Mouse (Mus musculus) layer of hippocampus, postnatal 10 days (tissue): ENCODE measurements around the gene Batf3. TPM values are rescaled to one million over a fixed set of nuclear protein-coding genes. Genes with fewer than 3 reads are reported as not detected.

Experiments
- DNase-seq, 2 experiments: peaks; one replicate each; pipeline ENCODE4 v3.0.0; 2021; ENCODE audit warnings: low spot score in 2 of 2
- total RNA-seq, 2 experiments: library from RNA; stranded (reverse); gene quantifications; 2 replicates each; pipeline ENCODE4 v1.2.3; 2021

The Batf3 gene
- total RNA-seq, 2 experiments from 2014 or later: 0.74 to 1.4 TPM

- no peak for DNase-seq
Measured at GRCm38 (mm10) chr1:191086304-191086878, 11.3 kb upstream of the Batf3 start.

DNA sequence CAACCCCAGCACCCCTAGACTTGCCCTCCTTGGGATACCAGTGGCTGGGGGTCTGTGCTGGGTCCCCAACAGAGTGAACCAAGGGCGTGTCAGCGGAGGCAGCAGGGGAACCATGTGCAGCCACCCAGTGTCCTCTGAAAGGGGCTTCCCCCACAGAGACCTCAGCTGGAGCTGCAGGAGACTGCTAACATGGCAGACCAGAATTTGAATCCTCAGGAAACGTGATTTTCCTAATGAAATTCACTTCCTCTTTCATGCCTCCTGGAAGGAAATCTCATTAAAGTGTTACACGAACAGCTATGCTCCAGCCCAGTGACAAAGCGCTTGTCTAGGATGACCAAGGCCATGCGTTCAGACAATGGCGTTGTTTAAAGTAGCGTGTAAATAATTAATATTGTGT lies 10.7 kb upstream of the Batf3 start:
- DNase-seq: no peak

- no peak for DNase-seq
Measured at GRCm38 (mm10) chr1:191087955-191088354, 9.7 kb upstream of the Batf3 start.

DNA sequence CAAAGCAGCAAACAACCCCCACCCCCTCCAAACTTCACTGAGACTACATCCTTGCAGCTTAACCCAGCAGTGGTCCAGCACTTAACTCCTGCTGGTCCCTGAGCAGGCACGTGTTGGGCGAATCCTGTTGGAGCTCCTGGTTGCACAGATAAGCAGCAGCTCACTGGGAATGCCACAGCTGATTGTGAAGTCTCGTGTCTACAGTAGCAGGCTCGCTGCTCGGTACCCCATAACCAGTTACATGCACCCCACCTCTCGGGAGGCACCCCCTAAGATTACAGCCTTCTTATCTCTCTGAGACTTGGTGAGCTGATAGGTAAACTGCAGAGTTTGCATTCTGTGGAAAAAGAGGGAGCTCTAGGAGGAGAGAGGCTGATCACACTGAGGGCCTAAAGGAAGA lies 8.3 kb upstream of the Batf3 start:
- no peak for DNase-seq

DNA sequence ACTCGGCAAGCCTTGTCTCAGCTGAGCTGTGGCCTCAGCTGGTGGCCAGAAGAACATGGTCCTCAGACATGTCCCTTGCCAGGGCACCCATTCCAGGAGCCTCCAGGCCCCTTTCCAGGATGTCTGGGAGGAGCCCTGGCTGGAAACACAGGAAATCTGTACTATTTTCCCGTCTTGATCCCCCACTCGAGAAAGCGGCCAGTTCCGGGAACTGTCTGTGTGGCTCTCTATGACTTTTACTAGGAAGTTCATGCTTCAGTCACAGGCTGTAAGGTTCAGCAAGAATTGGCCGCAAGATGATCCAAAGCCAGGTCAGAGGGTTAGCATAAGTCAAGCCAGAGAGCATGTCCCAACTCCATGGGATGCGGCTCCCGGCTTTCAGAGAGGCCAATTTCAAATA lies 5.6 kb upstream of the Batf3 start:
- DNase-seq: no peak

- no peak for DNase-seq
Measured at GRCm38 (mm10) chr1:191093578-191093977, 4.1 kb upstream of the Batf3 start.

DNA sequence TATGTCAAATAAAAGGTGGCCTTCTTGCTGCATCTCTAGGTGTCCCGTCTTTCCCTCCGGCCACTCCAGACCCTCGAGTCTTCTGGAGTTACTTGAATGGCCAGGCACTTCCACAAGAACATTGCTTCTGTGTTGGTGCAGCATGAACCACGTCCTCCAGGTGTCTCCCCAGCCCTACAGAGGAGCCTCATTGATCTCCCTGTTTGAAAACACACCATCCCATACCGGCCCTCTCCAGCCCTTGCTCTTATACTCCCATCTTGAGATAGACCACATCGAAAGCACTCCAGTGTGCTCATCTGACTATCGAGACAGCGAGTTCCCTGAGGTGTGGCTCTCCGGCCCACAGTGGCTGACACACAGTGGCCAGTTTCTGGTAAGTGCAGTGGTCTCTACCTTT lies 2.6 kb upstream of the Batf3 start:
- DNase-seq: peak in 1 of 2 experiments; percentile 36

DNA sequence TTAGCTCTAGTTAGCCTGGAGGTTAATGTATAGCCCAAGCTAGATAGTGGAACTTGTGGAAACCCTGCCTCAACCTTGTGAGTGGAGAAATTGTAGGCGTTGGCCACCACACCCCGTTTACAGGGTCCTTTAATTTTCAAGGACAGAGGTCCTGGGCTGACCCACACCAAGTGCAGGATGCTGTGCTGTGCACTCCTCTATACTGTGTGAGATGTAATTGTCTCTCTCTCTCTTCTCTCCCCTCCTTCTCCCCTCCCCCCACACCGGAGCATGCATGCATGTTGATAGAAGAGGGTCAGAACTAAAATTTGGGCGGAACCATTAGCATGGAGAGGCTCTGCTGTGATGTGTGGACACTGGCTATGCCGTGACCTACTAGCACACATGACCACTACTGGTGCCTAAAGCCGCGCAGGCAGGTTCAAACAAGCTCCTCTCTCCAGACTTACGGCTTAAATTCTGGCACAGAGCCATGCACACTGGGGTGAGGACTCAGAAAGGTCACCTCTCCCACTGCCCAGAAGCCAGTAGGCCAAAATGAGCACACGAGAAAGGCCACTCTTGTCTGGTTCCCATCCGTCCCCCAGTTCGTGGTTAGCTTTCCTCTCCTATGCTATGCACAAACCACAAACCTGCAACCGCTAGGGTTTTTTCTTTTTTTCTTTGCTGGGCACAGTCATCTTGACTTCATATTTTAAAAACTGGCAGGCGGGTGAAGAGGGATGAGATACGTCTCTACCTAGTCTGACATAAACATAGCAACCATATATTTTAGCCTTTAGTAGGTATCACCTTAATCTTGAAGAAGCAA lies 571 bp upstream of the Batf3 start:
- no peak for DNase-seq

DNA sequence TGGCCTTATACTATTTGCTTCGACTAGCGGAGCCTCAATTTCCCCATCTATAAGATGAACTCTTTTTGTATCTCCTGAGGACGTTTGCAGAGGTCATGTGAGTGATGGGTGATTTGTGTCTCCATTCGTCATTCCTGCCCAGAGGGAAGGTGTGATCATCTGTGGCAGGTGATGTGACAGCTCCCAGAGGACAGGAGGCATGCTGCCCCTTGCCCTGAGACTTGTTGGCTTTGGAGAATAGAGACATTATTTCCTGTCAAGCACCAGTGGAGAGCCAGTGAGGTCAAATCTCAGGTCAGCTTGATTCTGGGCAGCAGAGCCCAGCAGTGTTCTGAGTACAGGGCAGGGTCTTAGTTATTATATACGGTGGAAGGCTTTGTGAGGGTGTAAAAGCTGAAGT lies 1.5 kb downstream of the Batf3 start:
- DNase-seq: no peak

GRCm38 (mm10) chr1:191099772-191100291 lies 2.2 kb downstream of the Batf3 start:
- no peak for DNase-seq

GRCm38 (mm10) chr1:191102730-191103370 lies 5.2 kb downstream of the Batf3 start:
- DNase-seq: no peak

DNA sequence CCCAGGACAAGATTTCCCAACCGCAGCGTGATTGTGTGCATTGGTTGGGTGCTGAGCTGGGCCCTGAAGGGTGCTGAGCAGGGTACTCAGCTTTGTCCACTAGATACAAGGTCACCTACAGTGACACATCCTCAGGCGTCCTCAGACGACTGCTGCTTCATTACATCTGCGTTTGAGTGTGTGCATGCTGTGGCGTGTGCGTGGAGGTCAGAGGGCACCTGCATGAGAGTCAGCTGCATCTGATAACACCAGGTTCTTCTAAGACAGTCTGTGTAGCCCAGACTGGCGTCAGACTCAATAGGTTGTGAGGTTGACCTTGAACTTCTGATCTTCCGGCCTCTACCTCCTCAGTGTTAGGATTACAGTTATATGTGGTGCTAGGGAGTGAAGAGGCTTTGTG lies 7.6 kb downstream of the Batf3 start:
- DNase-seq: no peak

GRCm38 (mm10) chr1:191107306-191107705 lies 9.7 kb downstream of the Batf3 start:
- DNase-seq: no peak

DNA sequence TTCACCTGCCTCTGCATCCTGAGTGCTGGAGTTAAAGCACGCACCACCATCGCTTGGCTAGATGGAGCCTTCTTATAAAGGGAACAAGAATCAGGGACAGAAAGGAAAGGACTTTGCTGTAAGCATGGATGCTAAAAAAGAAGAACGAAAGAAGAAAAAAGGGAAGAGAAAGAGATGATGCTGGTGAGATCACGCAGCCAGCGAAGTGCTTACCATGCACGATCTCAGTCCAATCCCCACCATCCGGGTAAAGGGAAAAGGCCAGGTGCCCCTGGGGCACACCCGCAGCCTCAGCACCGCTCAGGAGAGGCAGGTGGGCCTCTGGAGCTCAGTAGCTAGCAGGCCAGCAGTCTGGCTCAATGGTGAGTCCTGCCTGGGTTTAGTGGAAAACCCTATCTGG lies 12.3 kb downstream of the Batf3 start:
- no peak for DNase-seq

DNA sequence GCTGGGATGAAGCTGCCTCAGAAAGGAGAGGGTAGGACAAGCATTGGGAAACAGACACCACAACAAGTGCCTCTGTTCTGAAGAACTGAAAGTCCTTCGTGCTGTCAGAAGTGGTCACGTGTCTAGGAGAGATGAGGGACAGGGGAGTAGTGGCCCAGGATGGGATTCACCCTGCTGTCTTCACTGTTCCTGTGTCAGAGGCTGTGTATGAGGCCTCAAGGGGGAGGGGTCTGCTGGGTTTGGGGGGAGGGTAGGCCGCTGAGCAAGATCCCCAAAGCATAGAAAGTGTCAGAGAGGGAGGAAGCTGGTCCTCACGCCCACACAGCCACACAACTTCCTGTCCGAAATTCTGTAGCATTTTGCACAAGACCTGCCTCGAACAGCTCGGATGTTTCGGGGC lies 13.5 kb downstream of the Batf3 start:
- no peak for DNase-seq

DNA sequence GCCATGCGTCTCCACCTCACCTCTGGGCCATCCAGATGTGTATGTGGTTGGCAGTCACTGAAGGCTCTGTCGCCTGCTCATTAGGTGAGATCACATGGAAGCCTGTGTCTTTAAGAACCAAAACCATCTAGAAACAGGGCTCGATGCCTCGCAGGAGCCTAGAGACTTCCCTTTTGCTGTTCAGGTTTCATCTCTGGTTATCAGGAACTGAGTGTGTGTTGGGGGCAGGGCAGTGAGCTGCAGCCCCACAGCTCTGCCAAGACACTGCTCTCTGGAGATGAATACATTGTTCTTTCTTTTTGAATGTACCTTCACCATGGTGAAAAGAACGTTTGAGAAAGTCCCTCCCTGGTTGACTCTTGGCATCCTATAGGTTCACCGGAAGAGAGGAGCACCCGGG lies 17.2 kb downstream of the Batf3 start:
- no peak for DNase-seq

DNA sequence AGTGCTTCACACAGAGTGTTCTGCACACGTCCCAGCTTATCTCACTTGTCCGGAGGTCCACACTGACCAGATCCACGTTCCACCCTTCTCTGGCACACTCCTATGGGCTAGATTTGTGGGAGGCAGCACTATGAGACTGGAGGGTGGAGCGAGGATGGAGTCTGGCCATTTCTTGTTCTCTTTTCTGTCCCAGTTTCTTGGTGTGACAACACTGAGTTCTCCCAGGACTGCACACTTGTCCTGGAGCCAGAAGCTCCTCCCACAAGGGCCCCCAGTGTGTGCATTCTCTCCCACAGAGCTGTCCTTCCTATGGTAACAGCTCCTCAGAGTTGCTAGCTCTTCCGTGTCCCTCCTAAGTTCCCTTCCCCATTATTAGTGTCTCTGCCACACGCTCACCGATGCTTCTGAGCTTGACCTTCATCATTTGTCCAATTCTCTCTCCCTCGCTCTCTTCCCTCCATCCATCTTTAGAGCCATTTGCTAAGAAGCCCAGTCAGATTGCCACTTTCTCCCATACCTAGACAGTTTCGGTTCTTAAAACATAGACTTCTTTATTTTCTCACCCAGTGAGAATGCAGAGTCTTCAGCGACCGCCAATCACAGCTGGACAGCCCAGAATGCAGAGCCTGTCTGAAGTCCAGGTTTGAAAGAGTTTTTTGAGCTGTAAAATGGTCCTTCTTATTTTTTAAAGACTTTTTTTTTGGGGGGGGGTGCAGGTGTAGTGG lies 18.0 kb downstream of the Batf3 start:
- DNase-seq: no peak

DNA sequence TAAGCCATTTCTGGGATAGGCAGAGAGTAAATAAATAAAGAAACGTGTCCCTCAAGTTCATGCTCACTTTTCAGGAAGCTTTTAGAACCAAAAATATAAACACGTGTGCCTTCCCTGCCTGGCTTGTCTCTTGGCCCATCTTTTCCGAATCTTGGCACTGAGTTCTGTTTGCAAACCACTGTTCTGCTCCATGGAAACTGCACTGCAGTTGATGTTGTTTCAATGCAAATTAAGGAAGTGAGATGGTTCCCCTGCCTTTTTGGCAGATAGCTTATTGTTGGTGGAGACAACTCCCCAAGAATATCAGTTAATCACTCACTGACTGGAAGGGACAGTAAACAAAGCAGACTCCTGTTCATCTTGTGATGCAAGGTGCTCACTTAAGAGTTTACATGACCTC lies 25.1 kb downstream of the Batf3 start:
- no peak for DNase-seq

GRCm38 (mm10) chr1:191123696-191124095 lies 26.0 kb downstream of the Batf3 start:
- no peak for DNase-seq

DNA sequence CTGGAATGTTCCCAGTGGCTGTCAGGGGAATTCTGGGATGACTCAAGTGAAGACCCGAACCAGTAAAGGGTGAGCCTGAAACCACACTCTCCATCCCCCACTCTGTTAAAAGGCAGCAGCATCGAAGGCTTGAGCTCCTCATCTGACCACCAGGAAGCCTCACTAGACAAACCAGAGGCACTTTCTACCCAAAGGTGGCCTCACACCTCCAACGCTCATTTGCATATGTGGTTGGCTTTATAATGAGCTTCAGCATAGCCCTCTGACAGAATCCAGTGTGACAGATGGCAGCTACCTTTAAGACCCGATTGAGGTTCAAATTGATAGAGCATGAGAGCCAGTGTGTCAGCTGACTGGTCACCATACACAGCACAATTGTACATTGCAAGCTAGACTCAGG lies 26.6 kb downstream of the Batf3 start:
- DNase-seq: no peak

DNA sequence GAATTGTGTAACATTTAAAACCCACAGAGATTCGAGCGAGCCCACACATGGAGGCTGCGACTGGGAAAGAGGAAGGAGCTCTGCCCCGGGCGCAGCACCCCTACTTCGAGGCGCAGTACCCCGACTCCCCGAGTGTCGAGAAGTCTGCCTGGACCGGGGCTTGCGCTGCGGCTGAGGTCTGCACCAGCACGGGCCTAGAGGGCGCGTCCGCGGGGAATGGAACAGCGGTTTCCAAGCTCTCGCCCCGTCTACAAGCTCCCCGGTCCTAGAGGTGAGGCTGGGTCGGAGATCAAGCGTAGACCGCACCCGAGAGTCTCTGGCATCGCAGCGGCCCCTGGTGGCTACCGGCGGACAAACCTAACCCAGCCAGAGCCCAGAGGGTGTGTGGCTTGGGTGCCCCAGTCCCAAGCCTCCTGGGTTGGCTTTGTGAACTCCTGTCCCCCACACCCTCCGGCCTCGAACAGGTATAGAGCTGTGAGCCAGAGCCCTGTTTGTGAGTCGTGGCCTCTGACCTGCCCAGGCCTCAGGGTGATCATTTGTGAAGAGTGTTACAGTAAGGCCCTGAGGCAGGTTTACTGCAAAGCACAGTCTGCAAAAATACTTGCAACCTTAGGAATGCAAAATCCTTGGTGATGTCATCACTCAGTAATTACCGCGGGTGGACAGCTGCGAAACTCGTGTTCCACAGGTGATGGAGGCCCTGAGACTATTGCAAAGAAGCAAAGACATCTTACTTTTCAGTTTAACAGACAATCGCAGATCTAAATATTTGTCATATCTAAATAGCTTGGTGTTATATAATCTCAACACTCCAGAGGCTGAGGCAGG lies 28.4 kb downstream of the Batf3 start:
- peak; percentile 52 to 65 for DNase-seq
